Mouse (Mus musculus) neural tube, embryonic 15.5 days (tissue): Measurements from ENCODE around the gene Ypel2. TPM values are rescaled to one million over a fixed set of nuclear protein-coding genes. Genes with fewer than 3 reads are reported as not detected.
A peak's percentile ranks its signal among the peaks of the same experiment; 100 is the strongest.
"Not testable (repeated sequence)": the region's sequence is repeated elsewhere in the genome, so short reads cannot be mapped to it uniquely, and the experiment has no call there.

Experiments used
- ATAC-seq: fragments of 200-750 bp; cut with Nextera tagmentation; 2 replicates; pipeline ENCODE4 v1.8.0; 2017; ENCODE audit warnings: mild to moderate bottlenecking, moderate TSS enrichment, moderate library complexity; ENCODE audit not compliant: low FRiP score
- H3K27ac ChIP-seq: fragments of 300-500 bp; sonication (generic); replicated peaks from 2 replicates; pipeline ENCODE4 v1.5.1; 2015; ENCODE audit warnings: mild to moderate bottlenecking, inconsistent platforms
- H3K27me3 ChIP-seq: fragments of 300-500 bp; sonication (generic); replicated peaks from 2 replicates; pipeline ENCODE4 v1.6.1; 2015; ENCODE audit warnings: inconsistent platforms
- H3K36me3 ChIP-seq: fragments of 300-500 bp; sonication (generic); 2 replicates; pipeline ENCODE4 v1.6.1; 2015; ENCODE audit warnings: inconsistent platforms
- H3K4me1 ChIP-seq: fragments of 300-500 bp; sonication (generic); 2 replicates; pipeline ENCODE4 v1.6.1; 2015; ENCODE audit warnings: inconsistent platforms
- H3K4me2 ChIP-seq: fragments of 300-500 bp; sonication (generic); 2 replicates; pipeline ENCODE4 v1.6.1; 2015; ENCODE audit warnings: inconsistent platforms, mild to moderate bottlenecking, moderate library complexity
- H3K4me3 ChIP-seq: fragments of 300-500 bp; sonication (generic); replicated peaks from 2 replicates; pipeline ENCODE4 v1.5.1; 2015; ENCODE audit warnings: mild to moderate bottlenecking, inconsistent platforms
- H3K9ac ChIP-seq: fragments of 300-500 bp; sonication (generic); replicated peaks from 2 replicates; pipeline ENCODE4 v1.6.1; 2015; ENCODE audit warnings: mild to moderate bottlenecking, inconsistent platforms
- H3K9me3 ChIP-seq: fragments of 300-500 bp; sonication (generic); replicated peaks from 2 replicates; pipeline ENCODE4 v1.6.1; 2016; ENCODE audit warnings: inconsistent platforms
- WGBS: fragments of 180-500 bp; shearing (Covaris S2); methylation state at CpG from one replicate; pipeline ENCODE4 v1.1.7; 2015; ENCODE audit warnings: mixed read lengths; 5-methylcytosine and 5-hydroxymethylcytosine counted together
- polyA plus RNA-seq: library from polyadenylated mRNA; unstranded; fragments of >200 nt; fragmentation: Nextera tagmentation; extraction: Ambion mirVana; gene quantifications from 2 replicates; pipeline ENCODE4 v1.2.1, GENCODE M21; 2015

The Ypel2 gene
- polyA plus RNA-seq, result 3.4 and 4.1 TPM in 2 replicates

- whole genome bisulfite sequencing, result under 1% methylated on average over 96 of the region's 96 CpGs
- Histone ChIP-seq H3K9ac (peak within 1 kb of the TSS; percentile 81), H3K27ac (peak within 1 kb of the TSS; percentile 91), H3K27me3 (no peaks in the 10 kb centered on the region), H3K4me3 (peak within 1 kb of the TSS; percentile 100), H3K4me2 (peak within 1 kb of the TSS; percentile 90), H3K36me3 (no peaks in the 10 kb centered on the region), H3K9me3 (no peaks in the 10 kb centered on the region), H3K4me1 (peaks cover 36% of the 10 kb centered on the region)
- ATAC-seq, result peak; percentile 100
These were observed at the start of gene Ypel2 for GRCm38 (mm10) chr11:86993041-86994037. Ypel2 (minus strand) TSS chr11:86993707.

- WGBS, result 85% methylated on average over 3 of the region's 3 CpGs
- Histone ChIP-seq H3K36me3 (peaks cover 83% of the 10 kb centered on the region), H3K4me1 (no peaks in the 10 kb centered on the region), H3K4me2 (no peak overlapping the region), H3K4me3 (no peak overlapping the region), H3K27ac (no peak overlapping the region), H3K9me3 (no peaks in the 10 kb centered on the region), H3K27me3 (no peaks in the 10 kb centered on the region), H3K9ac (no peak overlapping the region)
- no peak for ATAC-seq
These were observed 49.5 kb upstream of the Ypel2 start for GRCm38 (mm10) chr11:87043052-87043451.

GRCm38 (mm10) chr11:87039307-87039963 is 45.9 kb upstream of the Ypel2 start:
- Histone ChIP-seq H3K27ac (no peak overlapping the region), H3K36me3 (peaks cover 83% of the 10 kb centered on the region), H3K4me3 (no peak overlapping the region), H3K27me3 (no peaks in the 10 kb centered on the region), H3K9ac (no peak overlapping the region), H3K4me2 (no peak overlapping the region), H3K4me1 (no peaks in the 10 kb centered on the region), H3K9me3 (no peaks in the 10 kb centered on the region)
- WGBS, result 65% methylated on average over 9 of the region's 9 CpGs
- ATAC-seq, result no peak

- Histone ChIP-seq H3K27me3 (no peaks in the 10 kb centered on the region), H3K9me3 (no peaks in the 10 kb centered on the region), H3K4me1 (no peaks in the 10 kb centered on the region), H3K4me3 (no peak overlapping the region), H3K9ac (no peak overlapping the region), H3K36me3 (peaks cover 75% of the 10 kb centered on the region), H3K4me2 (no peak overlapping the region), H3K27ac (no peak overlapping the region)
- no peak for ATAC-seq
- 75% methylated on average over 4 of the region's 4 CpGs for WGBS
These were observed 42.7 kb upstream of the Ypel2 start for GRCm38 (mm10) chr11:87036180-87036579.

GRCm38 (mm10) chr11:87028212-87028611 is 34.7 kb upstream of the Ypel2 start:
- Histone ChIP-seq H3K9me3 (no peaks in the 10 kb centered on the region), H3K36me3 (peaks cover 8% of the 10 kb centered on the region; the same call in 1 of the 2 replicates), H3K4me2 (no peak overlapping the region), H3K4me1 (no peaks in the 10 kb centered on the region), H3K27me3 (no peaks in the 10 kb centered on the region), H3K9ac (no peak overlapping the region), H3K4me3 (no peak overlapping the region), H3K27ac (no peak overlapping the region)
- 90% methylated on average over 3 of the region's 3 CpGs for WGBS
- no peak for ATAC-seq

- WGBS, result 82% methylated on average over 9 of the region's 9 CpGs
- no peak overlapping the region for H3K27ac ChIP-seq
- no peak overlapping the region for H3K4me2 ChIP-seq
- no peaks in the 10 kb centered on the region for H3K27me3 ChIP-seq
- H3K36me3 ChIP-seq, result no peaks in the 10 kb centered on the region
- no peaks in the 10 kb centered on the region for H3K9me3 ChIP-seq
- ATAC-seq, result no peak
- no peak overlapping the region for H3K9ac ChIP-seq
- H3K4me1 ChIP-seq, result no peaks in the 10 kb centered on the region
- H3K4me3 ChIP-seq, result no peak overlapping the region
These were observed 32.8 kb upstream of the Ypel2 start for GRCm38 (mm10) chr11:87026096-87026875.

- no peaks in the 10 kb centered on the region for H3K9me3 ChIP-seq
- H3K36me3 ChIP-seq, result no peaks in the 10 kb centered on the region
- no peak for ATAC-seq
- H3K27me3 ChIP-seq, result no peaks in the 10 kb centered on the region
- H3K4me1 ChIP-seq, result no peaks in the 10 kb centered on the region
- H3K4me2 ChIP-seq, result no peak overlapping the region
- H3K27ac ChIP-seq, result no peak overlapping the region
- H3K4me3 ChIP-seq, result no peak overlapping the region
- no peak overlapping the region for H3K9ac ChIP-seq
- 83% methylated on average over 3 of the region's 3 CpGs for WGBS
These were observed 31.8 kb upstream of the Ypel2 start for GRCm38 (mm10) chr11:87025351-87025750.

GRCm38 (mm10) chr11:87023240-87023639 is 29.7 kb upstream of the Ypel2 start:
- not testable (repeated sequence) for ATAC-seq, H3K4me2 ChIP-seq, H3K36me3 ChIP-seq, H3K9ac ChIP-seq, H3K9me3 ChIP-seq, H3K4me3 ChIP-seq, H3K27me3 ChIP-seq, H3K4me1 ChIP-seq, H3K27ac ChIP-seq
- 71% methylated on average over 8 of the region's 8 CpGs for WGBS

GRCm38 (mm10) chr11:87022765-87023164 is 29.3 kb upstream of the Ypel2 start:
- Histone ChIP-seq H3K9ac (no peak overlapping the region), H3K4me3 (no peak overlapping the region), H3K9me3 (no peaks in the 10 kb centered on the region), H3K4me2 (no peak overlapping the region), H3K36me3 (no peaks in the 10 kb centered on the region), H3K4me1 (no peaks in the 10 kb centered on the region), H3K27ac (no peak overlapping the region), H3K27me3 (no peaks in the 10 kb centered on the region)
- ATAC-seq, result no peak
- WGBS, result 76% methylated on average over 4 of the region's 4 CpGs

GRCm38 (mm10) chr11:87021551-87021950 is 28.0 kb upstream of the Ypel2 start:
- Histone ChIP-seq H3K27ac (no peak overlapping the region), H3K4me2 (no peak overlapping the region), H3K4me3 (no peak overlapping the region), H3K4me1 (no peaks in the 10 kb centered on the region), H3K36me3 (no peaks in the 10 kb centered on the region), H3K9ac (no peak overlapping the region), H3K9me3 (no peaks in the 10 kb centered on the region), H3K27me3 (no peaks in the 10 kb centered on the region)
- ATAC-seq, result no peak

GRCm38 (mm10) chr11:87020449-87020848 is 26.9 kb upstream of the Ypel2 start:
- no peaks in the 10 kb centered on the region for H3K36me3 ChIP-seq
- H3K4me1 ChIP-seq, result no peaks in the 10 kb centered on the region
- H3K9me3 ChIP-seq, result no peaks in the 10 kb centered on the region
- no peaks in the 10 kb centered on the region for H3K27me3 ChIP-seq
- WGBS, result 85% methylated on average over 5 of the region's 5 CpGs
- no peak for ATAC-seq
- no peak overlapping the region for H3K27ac ChIP-seq
- H3K4me3 ChIP-seq, result no peak overlapping the region
- H3K9ac ChIP-seq, result no peak overlapping the region
- H3K4me2 ChIP-seq, result no peak overlapping the region
